Mouse (Mus musculus): ENCODE measurements around the gene Cyp4f40.

- TF ChIP-seq CTCF (IDR thresholded peaks at IDR 0.05; ENCODE audit: control insufficient read depth, insufficient read depth, insufficient replicate concordance, low read depth, low read length) (no peak), POLR2A (IDR thresholded peaks at IDR 0.05; ENCODE audit: control insufficient read depth, low read depth, low read length) (no peak)
These were observed 46.3 kb upstream of the Cyp4f40 start for GRCm38 (mm10) chr17:32612417-32612816.
